Mouse (Mus musculus): ENCODE results near the gene Rpl7a. TPM values are rescaled to one million over a fixed set of nuclear protein-coding genes. Genes with fewer than 3 reads are reported as not detected.

Rpl7a gene
- total RNA-seq, 2 experiments from 2014 or later, result 415 to 419 TPM

DNA sequence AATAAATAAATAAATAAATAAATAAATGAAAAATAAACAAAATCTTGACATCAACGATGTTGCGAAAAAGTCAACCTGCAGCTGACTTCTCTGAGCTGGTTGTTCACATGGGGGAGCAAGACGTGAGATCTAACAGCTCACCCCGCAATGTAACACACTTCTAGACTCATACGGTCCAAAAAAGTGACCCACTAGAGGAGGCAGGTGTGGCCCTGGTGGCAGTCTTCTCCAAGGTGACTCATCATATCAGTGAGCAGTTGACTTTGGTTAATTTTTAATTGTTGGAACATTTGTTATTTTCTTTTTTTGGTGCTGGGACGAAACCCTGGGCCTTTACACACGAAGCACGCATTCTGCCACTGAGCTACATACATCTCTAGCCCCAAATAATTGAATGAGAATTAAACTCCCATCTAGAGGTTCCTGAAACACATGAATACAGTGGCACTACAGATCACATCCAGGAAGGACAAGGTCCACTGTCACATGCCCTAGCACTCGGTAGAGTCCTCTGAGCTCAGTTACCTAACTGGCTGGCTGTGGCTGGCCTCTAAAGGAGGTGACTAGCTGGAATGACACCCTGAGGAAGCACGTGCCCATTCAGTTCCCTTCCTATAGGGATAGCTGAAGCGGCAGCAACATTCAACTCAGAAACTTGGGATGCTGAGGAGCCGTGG is 46.4 kb downstream of the Rpl7a start:
- no peak for DNase-seq

DNA sequence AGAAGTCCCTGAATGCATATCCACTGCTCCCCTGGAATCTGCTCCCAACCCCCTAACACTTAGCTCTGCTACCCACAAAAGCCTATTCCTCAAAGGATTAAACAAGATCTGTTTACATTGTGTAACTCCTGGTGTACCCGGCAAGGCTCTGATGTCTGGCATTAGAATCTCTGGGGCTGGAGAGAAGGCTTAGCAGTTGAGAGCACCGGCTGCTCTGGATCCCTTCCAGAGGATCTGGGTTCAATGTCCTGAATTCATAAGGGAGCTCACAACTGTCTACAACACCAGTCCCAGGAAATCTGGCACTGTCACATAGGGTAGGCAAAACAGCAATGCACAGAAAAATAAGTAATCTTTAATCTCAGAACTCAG is 46.9 kb downstream of the Rpl7a start:
- DNase-seq, result no peak

- DNase-seq, result no peak
These were observed 50.2 kb downstream of the Rpl7a start for GRCm38 (mm10) chr2:26960756-26961155.

Other genes with a start within 250 kb of the Rpl7a start
- not detected for gene Lcn4, start 239.5 kb upstream of the Rpl7a start, total RNA-seq (2021)
- not detected for gene Abo, start 45.8 kb upstream of the Rpl7a start, total RNA-seq (2021)
- gene Surf6, start 7.9 kb upstream of the Rpl7a start, total RNA-seq (2021), result 10 to 100 TPM; 12.9 to 14.7 TPM
- gene Med22, start 87 bp upstream of the Rpl7a start, total RNA-seq (2021), result 10 to 100 TPM; 21.9 to 22.8 TPM
- gene Surf2, start 5.6 kb downstream of the Rpl7a start, total RNA-seq (2021), result 10 to 100 TPM; 14.0 to 15.4 TPM
- gene Surf1, start 5.8 kb downstream of the Rpl7a start, total RNA-seq (2021), result 10 to 100 TPM; 33.3 to 37.6 TPM
- 10 to 100 TPM; 93.2 to 99.4 TPM for gene Surf4, start 23.2 kb downstream of the Rpl7a start, total RNA-seq (2021)
- not detected for gene Stkld1, start 23.3 kb downstream of the Rpl7a start, total RNA-seq (2021)
- 10 to 100 TPM; 14.4 to 22.5 TPM for gene Rexo4, start 53.6 kb downstream of the Rpl7a start, total RNA-seq (2021)
- not detected for gene Adamts13, start 62.7 kb downstream of the Rpl7a start, total RNA-seq (2021)
- 10 to 100 TPM; 24.0 to 26.2 TPM for gene Cacfd1, start 99.2 kb downstream of the Rpl7a start, total RNA-seq (2021)
- gene Slc2a6, start 117.2 kb downstream of the Rpl7a start, total RNA-seq (2021), result under 1 TPM; 0.16 to 0.27 TPM
- gene Mymk, start 161.4 kb downstream of the Rpl7a start, total RNA-seq (2021), result 10 to 100 TPM; 51.6 to 58.5 TPM
- 1 to 10 TPM; 3.1 to 4.8 TPM for gene Adamtsl2, start 168.6 kb downstream of the Rpl7a start, total RNA-seq (2021)
- gene Fam163b, start 231.7 kb downstream of the Rpl7a start, total RNA-seq (2021), result under 1 TPM; 0.33 to 0.36 TPM

All from gastrocnemius, postnatal 10 days (tissue).